Mouse (Mus musculus) fibroblast of lung, adult 2 months (primary cell): ENCODE data around the gene Cyb561d1.
"Not testable (repeated sequence)": the region's sequence is repeated elsewhere in the genome, so short reads cannot be mapped to it uniquely, and the experiment has no call there.

ENCODE experiments used
- DNase-seq: peaks from one replicate; pipeline ENCODE4 v3.0.0-alpha.2; 2011; ENCODE audit warnings: low read depth

Cyb561d1 gene

GRCm38 (mm10) chr3:108200329-108201323 is at the start of gene Cyb561d1:
Gene Cyb561d1 (minus strand): TSS chr3:108201212.
- peak; percentile 70 for DNase-seq

- no peak for DNase-seq
These were observed 45.8 kb upstream of the Cyb561d1 start for GRCm38 (mm10) chr3:108246857-108247256.

GRCm38 (mm10) chr3:108241243-108241839 is 40.3 kb upstream of the Cyb561d1 start:
- no peak for DNase-seq

GRCm38 (mm10) chr3:108237474-108238102 is 36.6 kb upstream of the Cyb561d1 start:
- DNase-seq: not testable (repeated sequence)

- no peak for DNase-seq
These were observed 30.6 kb upstream of the Cyb561d1 start for GRCm38 (mm10) chr3:108231646-108232045.

- DNase-seq: no peak
These were observed 26.5 kb upstream of the Cyb561d1 start for GRCm38 (mm10) chr3:108227521-108227920.

GRCm38 (mm10) chr3:108226558-108227350 is 25.7 kb upstream of the Cyb561d1 start, which contains the start of gene Sypl2:
Gene Sypl2 (minus strand): TSS chr3:108226648.
- DNase-seq: no peak

- DNase-seq: no peak
These were observed 24.9 kb upstream of the Cyb561d1 start for GRCm38 (mm10) chr3:108225711-108226557.

- no peak for DNase-seq
These were observed 19.6 kb upstream of the Cyb561d1 start for GRCm38 (mm10) chr3:108220661-108221060.

GRCm38 (mm10) chr3:108214734-108215133 is 13.7 kb upstream of the Cyb561d1 start:
- no peak for DNase-seq

GRCm38 (mm10) chr3:108212406-108212805 is 11.4 kb upstream of the Cyb561d1 start:
- DNase-seq: no peak

- DNase-seq: no peak
These were observed 10.8 kb upstream of the Cyb561d1 start for GRCm38 (mm10) chr3:108211845-108212244.

- no peak for DNase-seq
These were observed 9.7 kb upstream of the Cyb561d1 start, which contains the start of gene Atxn7l2 for GRCm38 (mm10) chr3:108210771-108211139. Gene Atxn7l2 (minus strand): TSS chr3:108210934.

GRCm38 (mm10) chr3:108209946-108210770 is 9.1 kb upstream of the Cyb561d1 start:
- DNase-seq: peak; percentile 83

GRCm38 (mm10) chr3:108209536-108209935 is 8.5 kb upstream of the Cyb561d1 start:
- DNase-seq: no peak

GRCm38 (mm10) chr3:108209001-108209400 is 8.0 kb upstream of the Cyb561d1 start:
- no peak for DNase-seq

GRCm38 (mm10) chr3:108206731-108207375 is 5.8 kb upstream of the Cyb561d1 start:
- DNase-seq: no peak

- no peak for DNase-seq
These were observed 4.6 kb upstream of the Cyb561d1 start for GRCm38 (mm10) chr3:108205601-108206000.

- DNase-seq: no peak
These were observed 3.5 kb upstream of the Cyb561d1 start for GRCm38 (mm10) chr3:108204470-108204869.
